Mouse (Mus musculus): ENCODE results near the gene Pfdn2.
"Not testable (repeated sequence)": the region's sequence is repeated elsewhere in the genome, so short reads cannot be mapped to it uniquely, and the experiment has no call there.

Pfdn2 gene

DNA sequence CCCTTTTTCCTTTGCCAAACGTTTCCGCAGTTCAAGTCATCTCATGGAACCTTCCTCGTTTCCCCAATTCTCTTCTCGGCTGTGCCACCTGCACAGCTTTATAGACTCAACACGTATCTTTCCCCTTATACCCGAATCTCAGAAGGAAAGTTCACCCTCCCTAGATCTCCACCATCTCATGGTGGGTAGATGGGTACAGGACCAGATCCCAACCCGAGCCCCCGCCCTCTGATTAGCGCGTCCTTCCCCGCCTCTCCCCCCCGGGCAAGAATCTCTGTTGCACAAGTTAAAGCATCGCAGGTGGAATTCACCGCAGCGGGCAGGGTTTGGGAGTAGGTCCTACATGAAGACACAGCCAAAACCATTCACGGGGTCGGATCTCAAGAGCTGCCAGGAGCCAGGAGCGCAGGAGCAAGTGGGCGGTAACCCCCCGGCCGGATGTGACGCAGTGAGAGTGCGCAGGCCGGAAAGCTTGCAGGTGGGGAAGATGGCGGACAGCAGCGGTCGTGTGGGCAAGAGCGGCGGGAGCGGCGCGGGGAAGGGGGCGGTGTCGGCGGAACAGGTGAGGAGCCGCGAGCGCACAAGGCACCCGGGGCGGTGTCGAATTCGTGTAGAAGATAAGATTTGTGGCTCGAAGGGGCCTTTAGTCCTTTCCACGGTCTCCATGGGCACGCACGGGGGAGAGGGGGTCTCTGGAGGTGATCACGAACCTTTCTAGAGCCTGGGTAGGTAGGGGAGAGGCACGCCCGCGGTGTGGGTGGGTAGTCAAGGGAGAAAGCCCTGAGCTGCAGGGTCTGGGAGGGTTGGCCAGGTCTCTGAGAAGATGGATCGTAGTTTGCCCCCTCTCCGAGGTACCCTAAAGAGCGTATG is at the start of gene Pfdn2, which contains the start of gene Nit1:
TSS of gene Pfdn2 (plus strand) at position 446 of the 870 bp plus-strand sequence.
TSS of gene Nit1 (minus strand) at position 422 of the 870 bp plus-strand sequence.
- peak; percentile 96 for DNase-seq (ENCODE audit: extremely low spot score, low spot score)

DNA sequence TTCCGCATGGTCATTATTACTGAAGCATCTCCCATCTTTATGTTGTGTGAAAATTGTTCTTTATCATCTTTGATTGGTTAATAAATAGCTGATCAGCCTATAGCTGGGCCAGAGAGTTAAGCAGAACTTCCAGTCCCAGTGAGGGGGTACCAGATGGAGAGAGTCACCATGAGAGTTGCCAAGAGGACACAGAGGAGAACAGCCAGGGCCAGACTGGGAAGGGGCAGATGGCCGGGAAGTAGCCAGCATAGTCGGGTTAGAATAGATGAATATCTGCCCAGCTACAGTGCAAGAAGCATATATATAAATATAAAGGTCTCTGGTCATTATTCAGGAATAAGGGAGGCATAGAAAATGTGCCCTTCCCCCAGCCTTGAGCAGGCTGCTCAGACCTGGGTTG is 47.2 kb upstream of the Pfdn2 start:
- no peak for DNase-seq (ENCODE audit: extremely low spot score, low spot score)

DNA sequence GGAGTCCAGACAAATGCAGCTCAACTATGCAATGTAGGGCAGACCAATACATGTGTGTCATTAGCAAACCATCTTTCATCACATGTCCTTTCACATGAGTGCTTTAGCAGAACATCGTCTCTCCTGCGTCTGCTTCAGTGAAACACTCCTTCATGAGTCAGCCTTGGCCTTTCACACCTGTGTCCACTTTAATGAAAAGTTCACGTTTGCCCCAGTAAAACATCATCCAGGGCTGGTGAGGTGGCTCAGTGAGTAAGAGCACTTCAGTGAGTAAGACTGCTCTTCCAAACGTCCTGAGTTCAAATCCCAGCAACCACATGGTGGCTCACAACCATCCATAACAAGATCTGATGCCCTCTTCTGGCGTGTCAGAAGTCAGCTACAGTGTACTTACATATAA is 39.3 kb upstream of the Pfdn2 start:
- not testable (repeated sequence) for DNase-seq (ENCODE audit: extremely low spot score, low spot score)

DNA sequence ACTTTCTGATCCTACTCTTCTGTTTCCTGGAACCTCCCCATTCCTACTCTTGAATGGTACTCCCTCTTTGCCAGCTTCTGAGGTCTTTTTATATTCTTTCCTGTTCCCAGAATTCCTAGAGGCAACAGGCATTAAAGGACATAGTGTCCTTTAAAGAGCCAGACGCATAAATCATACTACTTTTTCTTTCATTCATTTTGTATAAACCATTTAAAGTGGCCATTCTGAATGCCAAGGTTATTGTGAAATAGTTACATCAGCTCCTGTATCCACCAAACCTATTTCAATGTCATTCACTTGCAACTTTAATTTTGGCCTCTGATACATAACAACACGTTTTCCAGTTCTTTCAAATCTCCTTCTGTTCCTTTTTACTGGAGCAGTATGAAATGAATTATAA is 36.1 kb upstream of the Pfdn2 start:
- DNase-seq (ENCODE audit: extremely low spot score, low spot score): no peak

DNA sequence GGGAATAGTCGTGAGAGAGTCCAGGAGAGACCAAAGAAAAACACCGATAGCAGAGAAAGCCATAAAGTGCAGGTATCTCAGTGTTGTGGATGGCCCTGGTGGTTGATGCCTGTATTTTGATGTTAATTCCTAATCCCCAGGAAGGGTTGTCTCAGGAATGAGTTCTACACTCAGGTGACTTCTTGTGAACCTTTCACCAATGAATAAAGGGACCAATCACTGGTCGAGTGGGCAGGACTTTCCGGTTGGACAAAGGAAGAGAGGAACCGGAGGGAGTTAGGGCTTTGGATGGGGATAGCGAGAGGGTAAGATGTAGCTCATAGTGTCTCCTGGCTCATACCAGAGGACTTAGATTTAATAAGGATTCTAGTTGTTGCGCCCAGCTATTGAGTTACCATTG is 25.7 kb upstream of the Pfdn2 start:
- no peak for DNase-seq (ENCODE audit: extremely low spot score, low spot score)

DNA sequence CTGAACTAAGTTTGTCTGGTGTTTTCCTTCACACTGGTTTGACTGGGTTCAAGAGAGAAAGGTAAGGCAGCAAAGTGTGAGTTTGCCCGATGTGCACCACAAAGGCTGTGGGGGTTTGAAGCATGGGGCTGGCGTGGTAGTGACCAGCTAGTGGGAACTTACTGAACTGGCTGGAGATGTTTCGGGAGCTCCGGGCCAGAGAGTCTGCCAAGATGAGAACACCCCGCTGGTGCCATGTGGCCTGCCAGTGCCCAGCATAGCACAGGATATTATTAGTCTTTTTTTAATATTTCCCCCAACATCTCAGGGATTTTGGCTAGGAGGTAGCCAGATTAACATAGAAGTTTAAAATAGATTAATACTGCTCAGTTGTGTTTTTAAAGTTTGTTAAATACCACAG is 25.3 kb upstream of the Pfdn2 start:
- DNase-seq (ENCODE audit: extremely low spot score, low spot score): no peak

DNA sequence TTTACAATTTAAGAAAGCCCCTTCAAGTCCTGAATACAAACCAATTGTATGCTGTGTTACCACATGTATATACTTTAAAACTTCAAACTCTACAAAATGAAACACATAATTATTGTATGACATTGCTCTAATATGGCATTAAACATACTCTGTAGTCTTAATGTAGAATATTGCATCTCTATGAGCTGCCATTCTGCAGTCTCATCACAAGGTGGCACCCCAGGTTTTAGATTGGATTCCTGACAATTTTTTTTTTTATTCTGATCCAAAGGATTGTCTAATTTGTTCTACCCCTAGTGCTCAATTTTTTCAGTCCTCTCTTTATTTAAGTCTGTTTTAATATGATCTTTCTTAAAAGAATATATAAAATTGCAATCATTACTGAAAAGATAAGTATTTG is 24.1 kb upstream of the Pfdn2 start:
- no peak for DNase-seq (ENCODE audit: extremely low spot score, low spot score)

DNA sequence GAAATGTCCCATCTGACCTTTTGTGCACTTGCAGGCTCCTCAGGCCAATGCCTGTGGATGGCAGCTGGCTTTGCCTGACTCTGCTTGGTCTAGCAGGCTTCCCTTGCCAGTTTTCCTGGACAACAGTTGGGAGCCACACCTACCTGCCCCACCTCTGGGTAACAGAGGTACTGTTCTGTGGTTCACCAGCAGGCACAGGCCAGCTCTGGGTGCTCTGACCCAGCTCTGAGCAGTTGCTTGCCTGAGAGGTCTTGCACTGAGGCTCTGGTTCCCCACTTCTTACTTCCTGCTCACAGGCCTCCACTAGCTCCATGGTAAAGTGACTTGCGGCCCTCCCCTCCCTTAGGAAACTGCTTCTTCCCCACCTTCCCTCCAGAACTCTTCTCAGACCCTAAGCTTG is 23.5 kb upstream of the Pfdn2 start:
- no peak for DNase-seq (ENCODE audit: extremely low spot score, low spot score)

DNA sequence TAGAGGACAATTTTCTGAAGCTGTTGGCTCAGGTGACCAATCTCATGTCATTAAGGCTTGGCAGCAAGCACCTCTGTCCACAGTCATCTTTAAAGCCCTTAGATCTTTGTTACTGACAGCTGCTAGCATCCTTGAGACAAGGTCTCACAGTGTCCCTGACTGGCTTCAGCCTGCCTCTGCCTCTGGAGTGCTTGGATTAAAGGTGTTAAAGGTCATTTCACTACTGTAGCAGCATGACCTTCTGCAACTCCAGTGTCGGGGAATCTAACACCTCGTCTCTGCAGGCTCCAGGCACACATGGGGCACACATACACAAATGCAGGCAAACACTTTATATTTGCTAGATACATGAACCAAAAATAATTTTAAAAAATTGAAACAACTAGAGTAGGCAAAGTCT is 19.9 kb upstream of the Pfdn2 start:
- no peak for DNase-seq (ENCODE audit: extremely low spot score, low spot score)

DNA sequence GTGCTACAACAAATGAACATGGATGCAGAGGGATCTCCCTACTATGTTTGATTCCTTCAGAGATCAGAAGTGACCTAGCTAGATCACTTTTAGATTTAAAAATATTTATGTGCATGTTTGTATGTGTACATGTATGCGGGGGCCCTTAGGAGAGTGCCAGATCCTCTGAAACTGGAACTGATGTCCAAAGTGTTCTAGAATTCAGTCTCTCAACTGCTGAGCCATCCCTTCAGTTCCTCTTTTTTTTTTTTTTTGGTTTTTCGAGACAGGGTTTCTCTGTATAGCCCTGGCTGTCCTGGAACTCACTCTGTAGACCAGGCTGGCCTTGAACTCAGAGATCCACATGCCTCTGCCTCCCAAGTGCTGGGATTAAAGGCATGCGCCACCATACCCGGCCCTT is 18.9 kb upstream of the Pfdn2 start:
- DNase-seq (ENCODE audit: extremely low spot score, low spot score): not testable (repeated sequence)

DNA sequence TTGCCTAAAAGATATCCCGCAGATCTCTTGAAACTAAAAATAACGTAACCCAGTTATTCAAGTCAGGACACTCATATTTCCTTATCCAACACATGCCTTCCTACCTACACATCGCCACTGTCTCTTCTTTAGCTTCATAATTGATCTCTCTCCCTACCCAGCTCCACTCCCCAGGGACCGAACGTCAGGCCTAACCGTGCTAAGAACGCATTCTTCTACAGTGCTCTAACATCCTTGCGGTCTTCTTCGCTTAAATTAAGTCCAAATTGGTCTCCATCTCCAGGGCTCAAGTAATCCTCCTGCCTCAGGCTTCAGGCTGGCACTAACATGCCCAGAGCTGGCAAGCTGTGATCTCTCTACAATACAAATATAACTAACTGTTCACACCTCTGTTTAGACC is 17.2 kb upstream of the Pfdn2 start:
- no peak for DNase-seq (ENCODE audit: extremely low spot score, low spot score)

DNA sequence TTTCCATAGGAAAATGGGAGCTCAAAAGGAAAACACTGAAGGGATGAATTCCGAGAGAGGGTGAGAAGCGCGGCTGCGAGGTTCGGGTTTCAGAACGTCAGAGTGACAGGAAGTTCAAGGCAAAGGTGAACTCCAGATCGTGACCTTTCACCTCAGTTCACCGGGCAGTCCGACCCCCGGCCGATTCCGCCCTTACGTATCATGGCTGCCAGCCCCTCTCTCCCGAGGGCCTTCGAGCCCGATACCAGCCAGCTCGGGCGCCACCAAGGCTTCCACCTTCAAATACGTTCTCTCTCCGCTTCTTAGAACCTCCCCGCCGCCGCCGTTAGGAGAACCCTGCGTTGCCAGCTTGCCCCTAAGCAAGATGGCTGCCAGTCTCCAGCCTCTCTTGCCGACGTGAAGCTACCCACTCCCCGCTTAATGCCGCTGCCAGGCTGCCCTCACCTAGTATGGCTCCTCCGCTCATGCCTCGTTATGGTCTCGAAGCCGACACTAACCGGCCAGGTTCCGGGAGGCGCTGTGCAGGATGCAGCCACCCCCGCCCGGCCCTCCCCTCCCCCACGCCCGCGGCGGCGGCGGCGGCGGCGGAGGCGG is 16.5 kb upstream of the Pfdn2 start, which contains the start of gene Dedd:
TSS of gene Dedd (plus strand) at position 307 of the 594 bp plus-strand sequence.
- peak; percentile 96 for DNase-seq (ENCODE audit: extremely low spot score, low spot score)

DNA sequence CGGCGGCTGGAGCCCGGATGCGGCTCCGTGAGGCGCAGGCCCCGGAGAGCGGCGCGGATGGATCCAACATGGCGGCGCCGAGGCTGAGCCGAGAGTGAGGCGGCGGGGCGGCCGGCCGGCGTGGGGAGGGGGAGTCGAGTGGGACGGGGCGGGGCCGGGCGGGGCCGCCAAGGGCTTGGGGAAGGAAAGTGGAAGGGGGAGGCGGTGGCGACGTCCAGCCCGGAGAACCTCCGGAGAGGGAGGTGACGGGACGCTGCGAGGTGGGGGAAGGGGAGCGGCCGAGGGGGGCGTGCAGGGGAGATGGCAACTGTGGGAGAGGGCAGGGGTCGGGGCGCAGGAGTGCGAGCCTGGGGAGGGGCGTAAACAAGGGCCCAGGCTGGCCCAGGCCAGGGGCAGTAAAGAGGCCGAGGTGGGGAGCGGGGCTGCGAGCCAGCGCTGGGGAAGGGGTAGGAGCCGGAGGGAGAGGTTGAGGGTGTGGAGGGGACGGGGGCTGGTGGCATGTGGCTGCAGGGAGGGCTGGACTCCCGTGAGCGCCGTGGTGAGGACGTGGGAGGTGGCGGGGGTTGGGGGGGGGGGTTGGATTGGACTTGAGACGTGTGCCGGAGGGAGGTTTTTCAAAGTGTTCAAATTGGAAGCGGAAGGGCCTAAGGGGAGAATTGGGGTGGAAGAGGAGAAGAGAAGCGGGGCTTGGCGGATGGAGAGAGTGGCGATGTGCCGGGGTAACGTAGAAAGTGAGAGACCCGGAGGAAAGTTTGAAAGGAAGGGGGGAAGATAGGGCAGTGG is 15.8 kb upstream of the Pfdn2 start:
- DNase-seq (ENCODE audit: extremely low spot score, low spot score): peak; percentile 97

DNA sequence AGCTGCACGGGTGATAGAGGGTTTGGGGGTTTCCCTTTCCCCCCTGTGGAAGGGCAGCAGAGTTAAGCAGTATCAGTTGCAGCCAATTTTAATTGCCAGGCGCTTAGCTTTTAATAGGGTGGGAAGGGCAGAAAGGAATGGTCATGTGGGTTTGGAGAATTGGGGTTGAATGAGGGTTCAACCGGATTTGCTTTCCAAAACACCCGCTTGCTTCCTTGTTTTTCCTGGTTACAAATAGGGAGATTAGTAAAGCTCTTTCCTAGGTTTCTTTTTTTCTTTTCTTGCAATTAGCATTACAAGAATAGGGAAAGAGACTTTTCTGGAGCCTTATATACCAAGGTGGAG is 15.3 kb upstream of the Pfdn2 start:
- no peak for DNase-seq (ENCODE audit: extremely low spot score, low spot score)

DNA sequence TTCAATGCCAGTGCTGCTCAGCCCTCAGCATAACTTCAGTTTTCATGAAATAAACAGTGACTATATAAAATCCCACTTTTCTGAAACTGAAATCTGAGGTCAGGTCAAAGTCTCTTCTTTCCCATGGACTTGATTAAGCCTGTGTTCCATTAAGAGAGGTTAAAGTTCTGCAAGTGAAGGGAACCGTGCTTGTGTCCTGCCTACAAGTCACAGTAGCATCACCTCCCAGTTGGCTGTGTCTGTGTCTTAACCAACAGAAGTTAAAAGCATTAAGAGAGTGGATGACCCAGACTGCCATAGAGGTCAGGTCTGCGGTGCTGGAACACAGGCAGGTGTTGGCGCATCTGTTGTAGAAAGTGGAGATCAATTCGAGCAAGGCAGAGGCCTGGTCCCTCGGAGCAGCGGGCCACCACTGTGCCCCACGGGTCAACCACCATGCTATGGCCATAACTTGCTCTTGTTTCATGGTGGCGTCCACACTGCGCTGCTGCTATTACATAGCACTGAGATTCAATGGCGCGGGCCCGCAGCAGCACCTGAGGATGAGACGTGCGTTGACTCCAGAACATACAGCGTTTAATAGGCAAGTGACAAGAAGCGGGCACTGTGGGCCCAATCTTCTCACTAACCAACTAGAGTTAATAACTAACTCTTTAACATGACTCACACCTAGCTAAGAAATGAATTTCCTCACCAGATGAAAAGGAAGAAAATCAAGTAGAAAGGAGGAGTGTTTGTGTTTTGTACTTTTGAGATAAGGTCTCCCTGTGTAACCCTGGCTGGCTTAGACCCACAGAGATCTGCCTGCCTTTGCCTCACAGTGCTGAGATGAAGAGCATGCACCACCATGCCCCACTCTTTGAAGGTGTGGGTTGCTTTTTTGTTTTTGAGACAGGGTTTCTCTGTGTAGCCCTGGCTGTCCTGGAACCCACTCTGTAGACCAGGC is 2.9 kb upstream of the Pfdn2 start:
- DNase-seq (ENCODE audit: extremely low spot score, low spot score): no peak

DNA sequence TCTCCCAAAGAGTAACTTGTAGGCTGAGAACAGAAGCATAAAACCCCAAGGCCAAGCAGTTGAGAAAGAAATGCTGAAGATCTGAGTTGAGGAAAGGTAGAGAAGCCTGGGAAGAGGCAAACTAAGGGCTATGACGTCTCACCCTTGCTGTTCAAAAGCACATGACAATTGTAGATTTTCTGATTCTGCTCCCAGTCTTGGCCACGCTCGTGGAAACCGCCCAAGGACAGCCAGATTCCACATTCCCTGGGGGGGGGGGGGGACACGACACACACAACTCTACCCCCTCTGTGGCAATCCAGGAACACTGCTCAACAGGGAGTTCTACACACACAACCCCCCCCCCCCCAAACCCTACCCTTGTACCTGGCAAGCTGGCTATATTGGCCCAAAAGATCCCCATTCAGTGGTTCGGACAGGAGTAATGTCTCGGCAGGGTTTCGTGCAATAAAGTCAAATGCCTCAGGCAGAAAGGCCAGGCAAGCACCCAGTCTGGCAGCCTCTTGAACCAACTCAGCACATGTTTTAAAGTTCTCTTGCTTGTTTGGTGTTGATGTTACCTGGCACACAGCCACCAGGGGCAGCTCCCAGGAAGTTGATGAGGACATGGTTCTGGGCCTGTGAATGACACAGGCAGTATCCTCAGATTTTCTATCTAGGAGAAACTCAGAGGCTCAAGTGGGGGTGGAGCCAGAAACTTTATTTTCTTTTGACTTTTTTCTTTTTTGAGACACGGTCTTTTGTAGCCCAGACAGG is 1.4 kb upstream of the Pfdn2 start:
- no peak for DNase-seq (ENCODE audit: extremely low spot score, low spot score)

DNA sequence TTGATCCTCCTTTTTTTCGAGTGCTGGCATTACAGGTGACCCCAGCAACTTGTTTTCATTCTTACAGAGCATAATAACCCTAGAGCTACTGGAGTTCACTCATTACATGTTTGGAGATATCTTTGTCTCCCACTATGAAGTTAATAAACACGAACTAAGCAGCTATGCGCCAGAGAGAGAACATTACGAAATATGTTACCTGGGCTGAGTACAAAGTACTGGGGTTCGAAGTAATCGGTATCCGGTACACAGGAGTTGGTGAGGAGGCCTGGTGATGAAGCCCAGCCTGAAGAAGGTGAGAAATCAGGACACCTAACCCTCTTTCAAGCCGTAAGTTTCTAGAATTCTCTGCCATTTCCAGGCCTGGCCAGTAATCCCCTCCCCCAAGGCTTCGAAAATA is 755 bp upstream of the Pfdn2 start:
- DNase-seq (ENCODE audit: extremely low spot score, low spot score): no peak

DNA sequence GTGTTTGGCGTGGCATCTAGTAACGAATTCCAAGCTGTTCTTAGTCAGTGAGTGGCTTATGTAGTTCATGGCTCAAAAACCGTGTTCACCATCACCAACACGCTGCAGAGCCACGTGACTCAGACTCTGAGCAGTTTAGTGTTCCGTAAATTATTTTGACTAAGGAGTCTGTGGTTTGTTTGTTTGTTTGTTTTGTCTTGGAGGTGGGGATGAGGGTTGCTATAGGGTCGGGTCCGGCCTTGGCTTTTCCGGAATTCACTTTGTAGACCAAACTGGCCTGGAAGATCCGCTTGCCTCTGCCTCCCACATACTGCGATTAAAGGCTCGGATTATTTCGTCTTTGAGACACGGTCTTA is 603 bp downstream of the Pfdn2 start:
- DNase-seq (ENCODE audit: extremely low spot score, low spot score): no peak

DNA sequence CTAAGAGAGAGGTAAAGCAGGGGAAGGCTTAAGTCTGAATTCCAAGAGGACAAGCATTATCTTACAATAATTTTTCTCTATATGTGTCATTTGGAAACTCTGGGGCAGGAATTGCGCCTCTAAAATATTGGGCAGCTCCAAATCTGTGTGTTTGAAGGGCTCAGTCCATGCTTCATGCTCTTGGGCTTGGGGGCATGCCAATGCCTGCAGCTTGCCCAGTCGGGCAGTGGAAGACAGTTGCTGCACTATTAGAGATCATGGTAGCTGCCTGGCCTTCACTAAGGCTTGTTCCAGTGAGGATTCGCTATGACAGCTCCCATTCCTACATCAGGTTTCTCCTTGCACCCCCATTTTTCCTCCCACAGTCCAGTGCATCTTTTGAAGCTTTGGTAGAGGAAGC is 3.2 kb downstream of the Pfdn2 start:
- no peak for DNase-seq (ENCODE audit: extremely low spot score, low spot score)

DNA sequence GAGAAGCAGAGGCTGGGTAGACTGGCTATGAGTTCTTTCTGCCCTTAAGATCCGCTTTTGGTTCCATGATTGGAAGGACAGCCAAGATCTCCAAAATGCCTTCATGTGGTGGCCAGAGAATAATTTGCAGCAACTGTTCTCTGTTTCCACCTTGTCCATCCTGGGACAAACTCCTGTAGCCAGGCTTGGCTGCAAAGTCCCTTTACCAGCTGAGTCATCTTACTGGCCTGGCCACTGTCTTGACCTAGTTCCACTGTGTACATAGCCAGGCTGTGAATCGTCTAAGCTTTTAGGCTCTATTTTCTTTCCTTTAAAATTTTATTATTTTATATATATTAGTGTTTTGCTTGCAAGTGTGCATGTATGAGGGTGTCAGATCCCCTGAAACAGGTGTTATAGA is 3.7 kb downstream of the Pfdn2 start:
- no peak for DNase-seq (ENCODE audit: extremely low spot score, low spot score)
